In the genomic region with DNA sequence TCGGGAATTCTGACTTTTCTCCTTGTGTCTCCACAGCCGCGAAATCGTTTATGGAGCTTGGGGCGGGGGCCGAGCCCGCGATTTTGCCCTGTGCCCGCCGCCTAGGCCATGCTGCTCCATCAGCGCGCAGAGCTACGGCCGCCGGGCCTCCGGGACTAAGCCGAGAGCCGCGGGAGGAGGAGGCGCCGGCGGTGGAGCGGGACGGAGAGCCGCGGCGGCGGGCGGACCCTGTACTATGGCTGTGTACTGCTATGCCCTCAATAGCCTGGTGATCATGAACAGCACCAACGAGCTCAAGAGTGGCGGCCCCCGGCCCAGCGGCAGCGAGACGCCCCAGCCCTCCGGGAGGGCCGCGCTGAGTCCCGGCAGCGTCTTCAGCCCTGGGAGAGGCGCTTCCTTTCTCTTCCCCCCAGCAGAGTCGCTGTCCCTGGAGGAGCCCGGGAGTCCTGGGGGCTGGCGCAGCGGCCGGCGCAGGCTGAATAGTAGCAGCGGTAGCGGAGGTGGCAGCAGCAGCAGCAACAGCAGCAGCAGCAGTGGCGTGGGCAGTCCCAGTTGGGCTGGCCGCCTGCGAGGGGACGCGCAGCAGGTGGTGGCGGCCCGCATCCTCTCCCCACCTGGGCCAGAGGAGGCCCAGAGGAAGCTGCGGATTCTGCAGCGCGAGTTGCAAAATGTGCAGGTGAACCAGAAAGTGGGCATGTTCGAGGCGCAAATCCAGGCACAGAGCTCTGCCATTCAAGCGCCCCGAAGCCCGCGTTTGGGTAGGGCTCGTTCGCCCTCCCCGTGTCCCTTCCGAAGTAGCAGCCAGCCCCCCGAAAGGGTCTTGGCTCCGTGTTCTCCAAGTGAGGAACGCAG, we compare ENCODE assay signal across 8 mouse cellular contexts. TPM values are rescaled to one million over a fixed set of nuclear protein-coding genes. Genes with fewer than 3 reads are reported as not detected.
DNase-seq lines count a peak whose midpoint lies in the region; ATAC-seq and TF ChIP-seq lines count a peak whose summit lies in the region.

No protein-coding gene starts in this region.

- ATAC-seq in lung, embryonic 14.5 days (ENCODE audit: insufficient read depth) = peak; percentile 19; the same call in 1 of the 2 replicates
- peak; percentile 59 for ATAC-seq in forebrain, postnatal 0 days
- peak; percentile 49 for ATAC-seq in kidney, embryonic 16.5 days (ENCODE audit: low FRiP score, low TSS enrichment)
- ATAC-seq in liver, embryonic 14.5 days (ENCODE audit: insufficient read depth) = no peak; the same call in 1 of the 2 replicates

- peak overlapping the region; percentile 99 for H3K4me2 ChIP-seq in lung, embryonic 14.5 days
- H3K4me2 ChIP-seq in forebrain, postnatal 0 days (ENCODE audit: low read depth) = peak overlapping the region; percentile 90
- peak overlapping the region; percentile 91 for H3K4me2 ChIP-seq in kidney, embryonic 16.5 days (replicated peaks; ENCODE audit: low read depth, low read length)
- peak overlapping the region; percentile 74 for H3K4me2 ChIP-seq in liver, embryonic 14.5 days (ENCODE audit: low read depth)

- H3K9me3 ChIP-seq in lung, embryonic 14.5 days (ENCODE audit: low read depth, low read length) = no peaks in the 10 kb centered on the region
- H3K9me3 ChIP-seq in forebrain, postnatal 0 days (ENCODE audit: low read length) = no peaks in the 10 kb centered on the region
- H3K9me3 ChIP-seq in kidney, embryonic 16.5 days (ENCODE audit: low read length) = no peaks in the 10 kb centered on the region
- no peaks in the 10 kb centered on the region for H3K9me3 ChIP-seq in liver, embryonic 14.5 days (ENCODE audit: control insufficient read depth, low read length)

- peak overlapping the region; percentile 74 for H3K4me3 ChIP-seq in lung, embryonic 14.5 days (ENCODE audit: low read depth, low read length)
- H3K4me3 ChIP-seq in forebrain, postnatal 0 days (ENCODE audit: low read depth, low read length) = peak overlapping the region; percentile 57
- peak overlapping the region; percentile 79 for H3K4me3 ChIP-seq in kidney, embryonic 16.5 days (ENCODE audit: low read length)
- peak overlapping the region; percentile 61 to 66 for H3K4me3 ChIP-seq in liver, embryonic 14.5 days (ENCODE audit: insufficient read depth in 1 of 2, low read depth in 2 of 2, low read length in 2 of 2)

- no peak overlapping the region for H3K27ac ChIP-seq in lung, embryonic 14.5 days (ENCODE audit: low read depth)
- no peak overlapping the region for H3K27ac ChIP-seq in forebrain, postnatal 0 days (ENCODE audit: low read depth, low read length)
- H3K27ac ChIP-seq in kidney, embryonic 16.5 days (ENCODE audit: low read length) = peak overlapping the region; percentile 95
- no peak overlapping the region for H3K27ac ChIP-seq in liver, embryonic 14.5 days

- TF ChIP-seq EP300 in liver, embryonic 14.5 days (IDR thresholded peaks at IDR 0.05; ENCODE audit: low read depth) = no peak

- peak overlapping the region; percentile 89 for H3K9ac ChIP-seq in lung, embryonic 14.5 days
- peak overlapping the region; percentile 70 for H3K9ac ChIP-seq in forebrain, postnatal 0 days
- peak overlapping the region; percentile 87 for H3K9ac ChIP-seq in kidney, embryonic 16.5 days (replicated peaks; ENCODE audit: low read length)
- H3K9ac ChIP-seq in liver, embryonic 14.5 days (replicated peaks) = no peak overlapping the region; the same call in 1 of the 2 replicates

- WGBS in lung, embryonic 14.5 days = 3% methylated on average over 67 of the region's 72 CpGs
- 2% methylated on average over 69 of the region's 72 CpGs for WGBS in forebrain, postnatal 0 days
- WGBS in kidney, embryonic 16.5 days = 5% methylated on average over 72 of the region's 72 CpGs
- 20% methylated on average over 71 of the region's 72 CpGs for WGBS in liver, embryonic 14.5 days (ENCODE audit: insufficient replicate concordance)

- H3K4me1 ChIP-seq in lung, embryonic 14.5 days (ENCODE audit: insufficient read depth) = peaks cover 24% of the 10 kb centered on the region
- peaks cover 4% of the 10 kb centered on the region; the same call in 1 of the 2 replicates for H3K4me1 ChIP-seq in forebrain, postnatal 0 days (ENCODE audit: insufficient read depth)
- H3K4me1 ChIP-seq in kidney, embryonic 16.5 days (ENCODE audit: insufficient read depth, low read length) = peaks cover 68% of the 10 kb centered on the region
- H3K4me1 ChIP-seq in liver, embryonic 14.5 days (replicated peaks; ENCODE audit: control insufficient read depth in 2 of 2, insufficient read depth in 2 of 2, low read length in 1 of 2) = peaks cover 0 to 16% of the 10 kb centered on the region in 2 experiments

- H3K36me3 ChIP-seq in lung, embryonic 14.5 days (ENCODE audit: insufficient read depth) = peaks cover 18% of the 10 kb centered on the region
- no peaks in the 10 kb centered on the region for H3K36me3 ChIP-seq in forebrain, postnatal 0 days (ENCODE audit: insufficient read depth)
- H3K36me3 ChIP-seq in kidney, embryonic 16.5 days (ENCODE audit: insufficient read depth, low read length) = peaks cover 8% of the 10 kb centered on the region
- H3K36me3 ChIP-seq in liver, embryonic 14.5 days (replicated peaks; ENCODE audit: control insufficient read depth, insufficient read depth, low read depth) = no peaks in the 10 kb centered on the region

- no peak for TF ChIP-seq CTCF in lung, embryonic 14.5 days (IDR thresholded peaks at IDR 0.05; ENCODE audit: low read depth)
- no peak for TF ChIP-seq CTCF in forebrain, postnatal 0 days (IDR thresholded peaks at IDR 0.05; ENCODE audit: low read depth)
- no peak for TF ChIP-seq CTCF in liver, embryonic 14.5 days (IDR thresholded peaks at IDR 0.05; ENCODE audit: low read depth)

- peak; percentile 66 for DNase-seq in lung, embryonic 14.5 days
- no peak for DNase-seq in lung, postnatal 25 days (ENCODE audit: low spot score)
- peak; percentile 58 for DNase-seq in cerebellum, adult 11-12 months
- DNase-seq in forebrain, postnatal 0 days = peak; percentile 47
- DNase-seq in liver, embryonic 14.5 days (ENCODE audit: low read depth in 3 of 3, low spot score in 3 of 3) = no peak
- DNase-seq in right cerebral cortex, adult 18-20 months = peak; percentile 68
- DNase-seq in adipocyte (ENCODE audit: low spot score) = no peak

- H3K27me3 ChIP-seq in lung, embryonic 14.5 days (ENCODE audit: insufficient read depth, low read length) = peaks cover 11% of the 10 kb centered on the region; the same call in 1 of the 2 replicates
- H3K27me3 ChIP-seq in forebrain, postnatal 0 days (ENCODE audit: insufficient read depth, low read length) = peaks cover 9% of the 10 kb centered on the region; the same call in 1 of the 2 replicates
- no peaks in the 10 kb centered on the region for H3K27me3 ChIP-seq in kidney, embryonic 16.5 days (ENCODE audit: insufficient read depth, low read length)
- peaks cover 37% of the 10 kb centered on the region for H3K27me3 ChIP-seq in liver, embryonic 14.5 days (ENCODE audit: control insufficient read depth, insufficient read depth, low read length)

RNA-seq across cellular contexts. Expression of a gene that starts 2.0 kb away (rescaled TPM):
- polyA plus RNA-seq in lung, embryonic 14.5 days (2014; fragmentation: Nextera tagmentation; extraction: Ambion mirVana) = 8.1 and 9.0 TPM in 2 replicates
- total RNA-seq in forebrain, postnatal 0 days (2014; rRNA removed) = 6.4 and 6.5 TPM in 2 replicates
- polyA plus RNA-seq in forebrain, postnatal 0 days (2015; fragmentation: Nextera tagmentation; extraction: Ambion mirVana) = 1.3 and 1.9 TPM in 2 replicates
- polyA plus RNA-seq in kidney, embryonic 16.5 days (2015; fragmentation: Nextera tagmentation; extraction: Ambion mirVana) = 8.3 and 9.6 TPM in 2 replicates
- 1.1 and 1.3 TPM in 2 replicates for polyA plus RNA-seq in liver, embryonic 14.5 days (2012; rRNA removed)
- 0.52 and 0.88 TPM in 2 replicates for polyA plus RNA-seq in liver, embryonic 14.5 days (2014; fragmentation: Nextera tagmentation; extraction: Ambion mirVana)

Comparison
In these comparisons a context has a peak if more than half of its experiments do, and no peak if none do; other contexts are left out.
1. DNase-seq: peak in lung, embryonic 14.5 days (single experiment), cerebellum, adult 11-12 months (single experiment), forebrain, postnatal 0 days (single experiment) and right cerebral cortex, adult 18-20 months (single experiment); none in lung, postnatal 25 days (single experiment), liver, embryonic 14.5 days (0 of 3) and adipocyte (single experiment).
2. Peak in every context shown above with its lines, with median percentiles within 50 percentile points of each other: H3K4me2 ChIP-seq and H3K4me3 ChIP-seq.